Mouse (Mus musculus): ENCODE measurements around the gene Pappa.

Pappa gene

GRCm38 (mm10) chr4:65166288-65166835 is 42.4 kb downstream of the Pappa start:
- no peak for DNase-seq (ENCODE audit: low spot score)

GRCm38 (mm10) chr4:65174505-65174904 is 50.5 kb downstream of the Pappa start:
- DNase-seq (ENCODE audit: low spot score): no peak

GRCm38 (mm10) chr4:65178146-65178545 is 54.2 kb downstream of the Pappa start:
- no peak for DNase-seq (ENCODE audit: low spot score)

- DNase-seq (ENCODE audit: low spot score): no peak
Measured at GRCm38 (mm10) chr4:65187236-65187635, 63.3 kb downstream of the Pappa start.

GRCm38 (mm10) chr4:65187716-65188115 is 63.7 kb downstream of the Pappa start:
- DNase-seq (ENCODE audit: low spot score): no peak

GRCm38 (mm10) chr4:65188921-65189485 is 65.0 kb downstream of the Pappa start:
- no peak for DNase-seq (ENCODE audit: low spot score)

GRCm38 (mm10) chr4:65192810-65193209 is 68.8 kb downstream of the Pappa start:
- DNase-seq (ENCODE audit: low spot score): no peak

- DNase-seq (ENCODE audit: low spot score): no peak
Measured at GRCm38 (mm10) chr4:65195971-65196370, 72.0 kb downstream of the Pappa start.

GRCm38 (mm10) chr4:65203666-65204065 is 79.7 kb downstream of the Pappa start:
- DNase-seq (ENCODE audit: low spot score): no peak

GRCm38 (mm10) chr4:65205446-65205845 is 81.5 kb downstream of the Pappa start:
- no peak for DNase-seq (ENCODE audit: low spot score)

- DNase-seq (ENCODE audit: low spot score): no peak
Measured at GRCm38 (mm10) chr4:65209369-65210015, 85.5 kb downstream of the Pappa start.

GRCm38 (mm10) chr4:65216682-65217081 is 92.7 kb downstream of the Pappa start:
- DNase-seq (ENCODE audit: low spot score): no peak

GRCm38 (mm10) chr4:65217651-65218364 is 93.8 kb downstream of the Pappa start:
- DNase-seq (ENCODE audit: low spot score): no peak

GRCm38 (mm10) chr4:65223901-65224300 is 99.9 kb downstream of the Pappa start:
- no peak for DNase-seq (ENCODE audit: low spot score)

- DNase-seq (ENCODE audit: low spot score): no peak
Measured at GRCm38 (mm10) chr4:65238540-65238998, 114.6 kb downstream of the Pappa start.

- DNase-seq (ENCODE audit: low spot score): no peak
Measured at GRCm38 (mm10) chr4:65242434-65242931, 118.5 kb downstream of the Pappa start.

GRCm38 (mm10) chr4:65243245-65243644 is 119.3 kb downstream of the Pappa start:
- DNase-seq (ENCODE audit: low spot score): no peak

GRCm38 (mm10) chr4:65245015-65245414 is 121.0 kb downstream of the Pappa start:
- DNase-seq (ENCODE audit: low spot score): no peak

- no peak for DNase-seq (ENCODE audit: low spot score)
Measured at GRCm38 (mm10) chr4:65245440-65245839, 121.5 kb downstream of the Pappa start.

- DNase-seq (ENCODE audit: low spot score): no peak
Measured at GRCm38 (mm10) chr4:65252193-65252592, 128.2 kb downstream of the Pappa start.

GRCm38 (mm10) chr4:65254073-65254472 is 130.1 kb downstream of the Pappa start:
- no peak for DNase-seq (ENCODE audit: low spot score)

- no peak for DNase-seq (ENCODE audit: low spot score)
Measured at GRCm38 (mm10) chr4:65267066-65267465, 143.1 kb downstream of the Pappa start.

- no peak for DNase-seq (ENCODE audit: low spot score)
Measured at GRCm38 (mm10) chr4:65269996-65270395, 146.0 kb downstream of the Pappa start.
